Mouse (Mus musculus): ENCODE data around the gene Tmbim4. TPM values are rescaled to one million over a fixed set of nuclear protein-coding genes. Genes with fewer than 3 reads are reported as not detected.

Gene Tmbim4
- total and polyA plus RNA-seq, 2 experiments from 2014 or later: 92.7 to 143 TPM

- ATAC-seq (0 out of 2 replicates have a peak, but pooled peaks have one; percentile 56), DNase-seq (ENCODE audit: low spot score) (peak; percentile 55)
- peak overlapping the region; percentile 37; the same call in 1 of the 2 replicates for H3K9ac ChIP-seq (replicated peaks; ENCODE audit: low read length)
These were observed 71.0 kb downstream of the Tmbim4 start for GRCm38 (mm10) chr10:120272270-120272883.

DNA sequence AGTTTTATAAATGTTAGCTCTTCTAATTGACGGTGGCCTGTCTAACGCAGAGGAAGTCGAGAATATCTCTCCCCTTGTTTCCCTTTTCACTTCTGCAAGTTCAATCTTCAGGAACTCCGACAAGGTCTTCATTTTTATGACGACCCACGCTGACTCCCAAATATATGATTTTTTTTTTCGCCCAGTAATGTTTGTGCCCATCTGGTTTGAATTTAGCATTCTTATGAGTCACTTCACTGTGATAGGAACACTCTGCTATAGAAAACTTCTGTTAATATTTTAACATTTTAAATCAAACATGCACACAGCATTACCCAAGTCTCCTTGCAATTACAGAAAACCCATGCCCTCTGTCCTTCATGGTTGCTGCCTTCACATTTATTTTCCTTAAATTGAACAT lies 71.9 kb downstream of the Tmbim4 start:
- Histone ChIP-seq H3K9ac (replicated peaks; ENCODE audit: low read length) (no peak overlapping the region), H3K4me2 (ENCODE audit: low read depth, low read length) (no peak overlapping the region), H3K36me3 (ENCODE audit: insufficient read depth, low read length) (no peaks in the 10 kb centered on the region), H3K27me3 (ENCODE audit: insufficient read depth, low read length) (no peaks in the 10 kb centered on the region), H3K4me1 (ENCODE audit: insufficient read depth, low read length) (peaks cover 8% of the 10 kb centered on the region; the same call in 1 of the 2 replicates), H3K27ac (no peak overlapping the region), H3K4me3 (ENCODE audit: low read length) (no peak overlapping the region), H3K9me3 (ENCODE audit: low read length) (no peaks in the 10 kb centered on the region)
- no peak for DNase-seq (ENCODE audit: low spot score)
- ATAC-seq: no peak
- TF ChIP-seq CTCF (IDR thresholded peaks at IDR 0.05; ENCODE audit: low read depth): no peak
- WGBS: 78% methylated on average over 7 of the region's 7 CpGs

More at GRCm38 (mm10) chr10:120272270-120272883, 71.0 kb downstream of the Tmbim4 start:
- Histone ChIP-seq H3K27me3 (ENCODE audit: insufficient read depth, low read length) (no peaks in the 10 kb centered on the region), H3K36me3 (ENCODE audit: insufficient read depth, low read length) (no peaks in the 10 kb centered on the region), H3K9me3 (ENCODE audit: low read length) (no peaks in the 10 kb centered on the region), H3K4me1 (ENCODE audit: insufficient read depth, low read length) (peaks cover 8% of the 10 kb centered on the region; the same call in 1 of the 2 replicates), H3K27ac (no peak overlapping the region), H3K4me2 (ENCODE audit: low read depth, low read length) (peak overlapping the region; percentile 64), H3K4me3 (ENCODE audit: low read length) (peak overlapping the region; percentile 29)
- peak; percentile 9; the same call in 1 of the 2 replicates for TF ChIP-seq CTCF (IDR thresholded peaks at IDR 0.05; ENCODE audit: low read depth)
- WGBS: 7% methylated on average over 19 of the region's 19 CpGs

Other genes starting within 250 kb of the Tmbim4 start
- gene Helb, start 88.6 kb upstream of the Tmbim4 start, total RNA-seq (2014; rRNA removed): 1.6 and 3.8 TPM in 2 replicates
- 2.1 and 2.2 TPM in 2 replicates for gene Helb, start 88.6 kb upstream of the Tmbim4 start, polyA plus RNA-seq (2015; fragmentation: Nextera tagmentation; extraction: Ambion mirVana)
- gene Irak3, start 540 bp downstream of the Tmbim4 start, total RNA-seq (2014; rRNA removed): 0.11 TPM in 1 of 2 replicates, not detected in the other
- gene Irak3, start 540 bp downstream of the Tmbim4 start, polyA plus RNA-seq (2015; fragmentation: Nextera tagmentation; extraction: Ambion mirVana): 0.32 and 0.41 TPM in 2 replicates
- 3.8 and 4.1 TPM in 2 replicates for gene Llph, start 25.5 kb downstream of the Tmbim4 start, total RNA-seq (2014; rRNA removed)
- gene Llph, start 25.5 kb downstream of the Tmbim4 start, polyA plus RNA-seq (2015; fragmentation: Nextera tagmentation; extraction: Ambion mirVana): 37.0 and 43.3 TPM in 2 replicates